In the genomic region with DNA sequence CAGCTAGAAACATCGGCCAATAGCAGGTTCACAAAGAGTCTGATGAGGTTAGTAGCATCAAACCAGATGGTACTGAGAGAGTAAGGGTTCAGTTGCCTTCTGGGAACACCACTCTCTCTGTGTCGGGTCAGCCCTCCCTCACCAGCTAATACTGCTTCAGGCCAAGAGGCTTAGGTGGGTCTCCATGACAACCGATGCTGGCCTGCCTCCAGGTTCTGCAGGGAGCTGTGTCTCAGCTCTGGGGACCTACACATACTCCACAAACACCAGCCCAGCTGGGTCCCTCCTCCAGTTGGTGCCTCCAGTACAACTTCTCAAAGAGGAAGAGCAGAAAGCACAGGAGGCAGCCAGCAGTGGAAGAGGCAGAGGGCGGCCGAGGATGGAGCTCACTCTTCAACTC, we compare ENCODE assay signal across 10 mouse cellular contexts. TPM values are rescaled to one million over a fixed set of nuclear protein-coding genes. Genes with fewer than 3 reads are reported as not detected.
DNase-seq lines count a peak whose midpoint lies in the region; ATAC-seq lines count a peak whose summit lies in the region.
"Had no signal": no experiment of that assay in that cellular context is flagged by ENCODE, and none has a peak within 500 bp of the region (broad histone marks: within the 10 kb centered on the region; RNA-seq: fewer than 3 reads in every experiment).

A gene (plus strand): TSS at position 184 of the 400 bp plus-strand sequence.

- no peak within 1 kb of the TSS for H3K9ac ChIP-seq in heart, embryonic 16.5 days (ENCODE audit: low read length)
- H3K9ac ChIP-seq in heart, embryonic 11.5 days (ENCODE audit: low read depth, low read length): no peak within 1 kb of the TSS

- H3K4me2 ChIP-seq in heart, embryonic 16.5 days (ENCODE audit: low read depth, low read length): no peak within 1 kb of the TSS
- no peak within 1 kb of the TSS; the same call in 1 of the 2 replicates for H3K4me2 ChIP-seq in heart, embryonic 11.5 days

- no peaks in the 10 kb centered on the region for H3K9me3 ChIP-seq in heart, embryonic 16.5 days (replicated peaks; ENCODE audit: control insufficient read depth, low read length)
- no peaks in the 10 kb centered on the region for H3K9me3 ChIP-seq in heart, embryonic 11.5 days (replicated peaks; ENCODE audit: control insufficient read depth, low read length)

- peaks cover 40% of the 10 kb centered on the region for H3K4me1 ChIP-seq in heart, embryonic 16.5 days (ENCODE audit: control insufficient read depth, insufficient read depth, low read length)
- peaks cover 34% of the 10 kb centered on the region for H3K4me1 ChIP-seq in heart, embryonic 11.5 days (ENCODE audit: control insufficient read depth, insufficient read depth, low read length)

- peak; percentile 53 for DNase-seq in adrenal gland, postnatal 25 days
- DNase-seq in forelimb bud, embryonic 11.5 days (ENCODE audit: low read depth, low spot score): peak; percentile 19
- peak; percentile 89 for DNase-seq in left cerebral cortex, postnatal 4 days
- DNase-seq in right cerebral cortex, adult 2 months (ENCODE audit: low spot score in 2 of 2): peak; percentile 56 to 63
- no peak for DNase-seq in B cell, adult 2 months

- no peaks in the 10 kb centered on the region for H3K36me3 ChIP-seq in heart, embryonic 16.5 days (ENCODE audit: control insufficient read depth, insufficient read depth)
- H3K36me3 ChIP-seq in heart, embryonic 11.5 days (ENCODE audit: control insufficient read depth, insufficient read depth, low read length): no peaks in the 10 kb centered on the region

- 40% methylated on average over 5 of the region's 5 CpGs for WGBS in heart, embryonic 16.5 days
- 54% methylated on average over 5 of the region's 5 CpGs for WGBS in heart, embryonic 11.5 days (ENCODE audit: insufficient replicate concordance)

- no peaks in the 10 kb centered on the region for H3K27me3 ChIP-seq in heart, embryonic 16.5 days (ENCODE audit: control insufficient read depth, insufficient read depth, low read length)
- H3K27me3 ChIP-seq in heart, embryonic 11.5 days (ENCODE audit: control insufficient read depth, insufficient read depth, low read length): 0 out of 2 replicates have a peak, but pooled peaks cover 3% of the 10 kb centered on the region

- intact Hi-C loops in left cerebral cortex, postnatal 4 days (cut with DNase I): loop anchor here (5.0 kb wide), 1 partner anchor 100 kb away; no protein-coding TSS in a partner anchor

- 0 out of 2 replicates have a peak, but pooled peaks have one; percentile 7 for ATAC-seq in heart, embryonic 16.5 days (replicated peaks; ENCODE audit: extremely low read depth, insufficient read depth, low FRiP score)
- ATAC-seq in heart, embryonic 11.5 days (replicated peaks; ENCODE audit: insufficient number of reproducible peaks, low FRiP score, low TSS enrichment): no peak
- ATAC-seq in activated CD4-positive, CD25-positive, alpha-beta regulatory T cell, adult 4 months: no peak

- no peak within 1 kb of the TSS for H3K27ac ChIP-seq in heart, embryonic 16.5 days (ENCODE audit: low read length)
- no peak within 1 kb of the TSS for H3K27ac ChIP-seq in heart, embryonic 11.5 days (ENCODE audit: low read depth, low read length)
- H3K27ac ChIP-seq: macrophage had no signal

- H3K4me3 ChIP-seq in heart, embryonic 16.5 days (ENCODE audit: low read length): no peak within 1 kb of the TSS
- no peak within 1 kb of the TSS for H3K4me3 ChIP-seq in heart, embryonic 11.5 days (ENCODE audit: low read depth, low read length)
- H3K4me3 ChIP-seq: erythroblast, embryonic 14.5 days had no signal

RNA-seq across cellular contexts. Expression of the gene that starts here (rescaled TPM):
- 5.2 and 5.9 TPM in 2 replicates for polyA plus RNA-seq in heart, embryonic 16.5 days (2015; fragmentation: Nextera tagmentation; extraction: Ambion mirVana)
- polyA plus RNA-seq in heart, embryonic 11.5 days (2014; fragmentation: Nextera tagmentation; extraction: Ambion mirVana): 1.0 and 1.3 TPM in 2 replicates
- total RNA-seq in adrenal gland, postnatal 25 days (2021): 0.30 TPM in 1 of 2 replicates, not detected in the other
- under 1 TPM; 0.56 TPM for total RNA-seq in left cerebral cortex, postnatal 4 days (2021)
- under 1 TPM; 0.37 to 0.63 TPM for polyA plus RNA-seq in activated CD4-positive, CD25-positive, alpha-beta regulatory T cell, adult 4 months (2017; shearing (Covaris generic))
- polyA plus RNA-seq: erythroblast, embryonic 14.5 days had no signal

Comparison
In these comparisons a context has a peak if more than half of its experiments do, and no peak if none do; other contexts are left out.
1. Peak in DNase-seq in adrenal gland, postnatal 25 days; RNA of the gene not detected or under 1 TPM.
2. Peak in DNase-seq in left cerebral cortex, postnatal 4 days; RNA of the gene not detected or under 1 TPM.
3. DNase-seq: peak in forelimb bud, embryonic 11.5 days (single experiment) and right cerebral cortex, adult 2 months (2 of 2); none in B cell, adult 2 months (0 of 2).